Mouse (Mus musculus) limb, embryonic 14.5 days (tissue): ENCODE data around the gene Fa2h. TPM values are rescaled to one million over a fixed set of nuclear protein-coding genes. Genes with fewer than 3 reads are reported as not detected.

ENCODE experiments used
- ATAC-seq: fragments of 200-750 bp; cut with Nextera tagmentation; 2 replicates; pipeline ENCODE4 v1.8.0; 2017; ENCODE audit warnings: low read depth, moderate number of reproducible peaks, moderate TSS enrichment; ENCODE audit not compliant: low FRiP score
- DNase-seq: peaks from one replicate; pipeline ENCODE4 v3.0.0-alpha.2; 2015; ENCODE audit warnings: low spot score
- H3K27ac ChIP-seq: fragments of 300-500 bp; sonication (generic); replicated peaks from 2 replicates; pipeline ENCODE4 v1.5.1; 2014; ENCODE audit warnings: low read depth, mild to moderate bottlenecking, low read length, moderate library complexity, mixed read lengths
- H3K27me3 ChIP-seq: fragments of 300-500 bp; sonication (generic); 2 replicates; pipeline ENCODE4 v1.6.1; 2014; ENCODE audit warnings: low read length, mixed read lengths; ENCODE audit not compliant: control insufficient read depth, insufficient read depth
- H3K36me3 ChIP-seq: fragments of 300-500 bp; sonication (generic); 2 replicates; pipeline ENCODE4 v1.6.1; 2014; ENCODE audit warnings: mild to moderate bottlenecking, low read length, moderate library complexity, mixed read lengths; ENCODE audit not compliant: control insufficient read depth, insufficient read depth
- H3K4me1 ChIP-seq: fragments of 300-500 bp; sonication (generic); 2 replicates; pipeline ENCODE4 v1.6.1; 2014; ENCODE audit warnings: antibody characterized with exemption, low read length, mixed read lengths; ENCODE audit not compliant: control insufficient read depth, insufficient read depth
- H3K4me2 ChIP-seq: fragments of 300-500 bp; sonication (generic); replicated peaks from 2 replicates; pipeline ENCODE4 v1.6.1; 2014; ENCODE audit warnings: low read depth, mild to moderate bottlenecking, low read length, moderate library complexity; ENCODE audit not compliant: severe bottlenecking
- H3K4me3 ChIP-seq: fragments of 300-500 bp; sonication (generic); replicated peaks from 2 replicates; pipeline ENCODE4 v1.5.1; 2014; ENCODE audit warnings: low read length
- H3K9ac ChIP-seq: fragments of 300-500 bp; sonication (generic); 2 replicates; pipeline ENCODE4 v1.6.1; 2014; ENCODE audit warnings: mild to moderate bottlenecking, low read depth, low read length, moderate library complexity; ENCODE audit not compliant: severe bottlenecking
- H3K9me3 ChIP-seq: fragments of 300-500 bp; sonication (generic); 2 replicates; pipeline ENCODE4 v1.6.1; 2016; ENCODE audit warnings: low read length; ENCODE audit not compliant: control insufficient read depth
- POLR2A ChIP-seq: fragments of 200-500 bp; IDR thresholded peaks from 2 replicates; pipeline ENCODE4 v1.8.0; 2012; ENCODE audit warnings: inconsistent platforms, mild to moderate bottlenecking, moderate library complexity, borderline replicate concordance; ENCODE audit not compliant: insufficient read depth, insufficient read length; ENCODE audit errors: extremely low read depth
- WGBS: fragments of 180-500 bp; shearing (Covaris S2); extraction: QIAGEN DNeasy Blood & Tissue Kit; methylation state at CpG from one replicate; pipeline ENCODE4 v1.1.7; 2014; 5-methylcytosine and 5-hydroxymethylcytosine counted together
- polyA plus RNA-seq, 2 experiments: library from polyadenylated mRNA; depleted of rRNA in 1 of 2; stranded (reverse) in 1 of 2; unstranded in 1 of 2; fragments of >200 nt; fragmentation: Nextera tagmentation in 1 of 2; extraction: Ambion mirVana in 1 of 2; gene quantifications; 2 replicates each; pipeline versions ENCODE4 v1.2.1 to v1.2.3; 2012 to 2014

Gene Fa2h
- polyA plus RNA-seq, 2 experiments: not detected

GRCm38 (mm10) chr8:111390837-111391236, 2.8 kb downstream of the Fa2h start:
- Histone ChIP-seq H3K4me3 (no peak overlapping the region), H3K4me2 (no peak overlapping the region), H3K4me1 (peaks cover 4% of the 10 kb centered on the region; the same call in 1 of the 2 replicates), H3K36me3 (no peaks in the 10 kb centered on the region), H3K9ac (no peak overlapping the region), H3K27me3 (peaks cover 47% of the 10 kb centered on the region), H3K27ac (no peak overlapping the region), H3K9me3 (no peaks in the 10 kb centered on the region)
- DNase-seq: no peak
- no peak for ATAC-seq
- no peak for TF ChIP-seq POLR2A
- 75% methylated on average over 2 of the region's 2 CpGs for WGBS

GRCm38 (mm10) chr8:111389581-111389980, 4.0 kb downstream of the Fa2h start:
- Histone ChIP-seq H3K9ac (no peak overlapping the region), H3K4me3 (no peak overlapping the region), H3K27ac (no peak overlapping the region), H3K9me3 (no peaks in the 10 kb centered on the region), H3K36me3 (no peaks in the 10 kb centered on the region), H3K27me3 (peaks cover 46% of the 10 kb centered on the region), H3K4me2 (no peak overlapping the region), H3K4me1 (peaks cover 4% of the 10 kb centered on the region; the same call in 1 of the 2 replicates)
- no peak for DNase-seq
- ATAC-seq: no peak
- 77% methylated on average over 4 of the region's 4 CpGs for WGBS
- TF ChIP-seq POLR2A: no peak

- no peak for TF ChIP-seq POLR2A
Observed at GRCm38 (mm10) chr8:111385915-111386314, 7.7 kb downstream of the Fa2h start.

GRCm38 (mm10) chr8:111384628-111385027, 9.0 kb downstream of the Fa2h start:
- DNase-seq (no peak), ATAC-seq (no peak)
- WGBS: 49% methylated on average over 2 of the region's 2 CpGs
- Histone ChIP-seq H3K4me2 (no peak overlapping the region), H3K4me1 (no peaks in the 10 kb centered on the region), H3K4me3 (no peak overlapping the region), H3K27me3 (peaks cover 6% of the 10 kb centered on the region; the same call in 1 of the 2 replicates), H3K36me3 (no peaks in the 10 kb centered on the region), H3K27ac (no peak overlapping the region), H3K9ac (no peak overlapping the region), H3K9me3 (no peaks in the 10 kb centered on the region)
- TF ChIP-seq POLR2A: no peak

More at GRCm38 (mm10) chr8:111385915-111386314, 7.7 kb downstream of the Fa2h start:
- DNase-seq: no peak
- no peak overlapping the region for H3K4me3 ChIP-seq
- no peaks in the 10 kb centered on the region for H3K9me3 ChIP-seq
- H3K9ac ChIP-seq: no peak overlapping the region
- WGBS: 79% methylated on average over 9 of the region's 9 CpGs
- no peak overlapping the region for H3K4me2 ChIP-seq
- H3K27ac ChIP-seq: no peak overlapping the region
- H3K36me3 ChIP-seq: no peaks in the 10 kb centered on the region
- H3K4me1 ChIP-seq: no peaks in the 10 kb centered on the region
- H3K27me3 ChIP-seq: peaks cover 14% of the 10 kb centered on the region
- ATAC-seq: no peak

- Histone ChIP-seq H3K4me3 (no peak overlapping the region), H3K36me3 (no peaks in the 10 kb centered on the region), H3K4me2 (no peak overlapping the region), H3K4me1 (no peaks in the 10 kb centered on the region), H3K9me3 (no peaks in the 10 kb centered on the region), H3K9ac (no peak overlapping the region), H3K27ac (no peak overlapping the region), H3K27me3 (no peaks in the 10 kb centered on the region)
- ATAC-seq: no peak
- no peak for TF ChIP-seq POLR2A
- WGBS: 61% methylated on average over 6 of the region's 6 CpGs
- no peak for DNase-seq
Observed at GRCm38 (mm10) chr8:111375192-111375591, 18.4 kb downstream of the Fa2h start.

GRCm38 (mm10) chr8:111369711-111370110, 23.9 kb downstream of the Fa2h start:
- Histone ChIP-seq H3K9ac (no peak overlapping the region), H3K4me2 (no peak overlapping the region), H3K9me3 (no peaks in the 10 kb centered on the region), H3K4me1 (no peaks in the 10 kb centered on the region), H3K27me3 (no peaks in the 10 kb centered on the region), H3K36me3 (no peaks in the 10 kb centered on the region), H3K27ac (no peak overlapping the region), H3K4me3 (no peak overlapping the region)
- TF ChIP-seq POLR2A: no peak
- DNase-seq: no peak
- 84% methylated on average over 9 of the region's 9 CpGs for WGBS
- ATAC-seq: no peak
